Mouse (Mus musculus): Measurements from ENCODE around the gene Dchs1. TPM values are rescaled to one million over a fixed set of nuclear protein-coding genes. Genes with fewer than 3 reads are reported as not detected.

Dchs1 gene
- 11.7 and 15.2 TPM in 2 replicates for polyA plus RNA-seq (2012; rRNA removed; ENCODE audit: low replicate concordance)

GRCm38 (mm10) chr7:105787285-105788140 lies at the start of gene Dchs1:
Gene Dchs1 (minus strand): TSS chr7:105787654.

GRCm38 (mm10) chr7:105810877-105811489 lies 23.5 kb upstream of the Dchs1 start, which contains the start of gene Mrpl17:
Gene Mrpl17 (minus strand): TSS chr7:105811099.

GRCm38 (mm10) chr7:105751491-105752433 lies 35.7 kb downstream of the Dchs1 start, which contains the start of gene Tpp1:
Gene Tpp1 (minus strand): TSS chr7:105752235.

GRCm38 (mm10) chr7:105743926-105744590 lies 43.4 kb downstream of the Dchs1 start, which contains the start of gene Taf10:
Gene Taf10 (minus strand): TSS chr7:105744361.

GRCm38 (mm10) chr7:105736911-105737521 lies 50.4 kb downstream of the Dchs1 start, which contains the start of gene Rrp8:
Gene Rrp8 (minus strand): TSS chr7:105737385.

GRCm38 (mm10) chr7:105736264-105736901 lies 51.1 kb downstream of the Dchs1 start, which contains the start of gene Ilk:
Gene Ilk (plus strand): TSS chr7:105736592.

Other genes starting within 250 kb of the Dchs1 start
- 69.1 and 110 TPM in 2 replicates for gene Smpd1, start 233.3 kb downstream of the Dchs1 start, polyA plus RNA-seq (2012; rRNA removed; ENCODE audit: low replicate concordance)
- 23.3 and 35.9 TPM in 2 replicates for gene Apbb1, start 206.0 kb downstream of the Dchs1 start, polyA plus RNA-seq (2012; rRNA removed; ENCODE audit: low replicate concordance)
- gene Hpx, start 187.5 kb downstream of the Dchs1 start, polyA plus RNA-seq (2012; rRNA removed; ENCODE audit: low replicate concordance) = 1.1 and 13.0 TPM in 2 replicates
- 47.8 and 65.0 TPM in 2 replicates for gene Trim3, start 154.1 kb downstream of the Dchs1 start, polyA plus RNA-seq (2012; rRNA removed; ENCODE audit: low replicate concordance)
- gene Timm10b, start 147.6 kb downstream of the Dchs1 start, polyA plus RNA-seq (2012; rRNA removed; ENCODE audit: low replicate concordance) = 143 and 164 TPM in 2 replicates
- 58.6 and 60.8 TPM in 2 replicates for gene Arfip2, start 147.2 kb downstream of the Dchs1 start, polyA plus RNA-seq (2012; rRNA removed; ENCODE audit: low replicate concordance)
- gene Gm45799, start 147.1 kb downstream of the Dchs1 start, polyA plus RNA-seq (2012; rRNA removed; ENCODE audit: low replicate concordance) = 262 and 505 TPM in 2 replicates
- 2.3 and 5.4 TPM in 2 replicates for gene Dnhd1, start 136.8 kb downstream of the Dchs1 start, polyA plus RNA-seq (2012; rRNA removed; ENCODE audit: low replicate concordance)
- gene Ilk, start 51.1 kb downstream of the Dchs1 start, polyA plus RNA-seq (2012; rRNA removed; ENCODE audit: low replicate concordance) = 124 and 195 TPM in 2 replicates
- gene Rrp8, start 50.3 kb downstream of the Dchs1 start, polyA plus RNA-seq (2012; rRNA removed; ENCODE audit: low replicate concordance) = 8.2 and 10.6 TPM in 2 replicates
- gene Taf10, start 43.3 kb downstream of the Dchs1 start, polyA plus RNA-seq (2012; rRNA removed; ENCODE audit: low replicate concordance) = 320 and 670 TPM in 2 replicates
- 156 and 246 TPM in 2 replicates for gene Tpp1, start 35.4 kb downstream of the Dchs1 start, polyA plus RNA-seq (2012; rRNA removed; ENCODE audit: low replicate concordance)
- 220 and 240 TPM in 2 replicates for gene Mrpl17, start 23.4 kb upstream of the Dchs1 start, polyA plus RNA-seq (2012; rRNA removed; ENCODE audit: low replicate concordance)
- 5.1 and 8.3 TPM in 2 replicates for gene Gm4070, start 166.3 kb upstream of the Dchs1 start, polyA plus RNA-seq (2012; rRNA removed; ENCODE audit: low replicate concordance)

Measured in mammary gland, adult 2 months (tissue).